Mouse (Mus musculus) small intestine, adult 2 months (tissue): ENCODE data around the gene Tnp2. TPM values are rescaled to one million over a fixed set of nuclear protein-coding genes. Genes with fewer than 3 reads are reported as not detected.
"Not testable (repeated sequence)": the region's sequence is repeated elsewhere in the genome, so short reads cannot be mapped to it uniquely, and the experiment has no call there.

Experiments
- H3K27ac ChIP-seq: fragments of 200-500 bp; 2 replicates; pipeline ENCODE4 v1.5.1; 2012; ENCODE audit warnings: low read depth, low read length, control low read depth, inconsistent platforms; ENCODE audit not compliant: insufficient read depth
- H3K27me3 ChIP-seq: fragments of 200-500 bp; 2 replicates; pipeline ENCODE4 v1.6.1; 2012; ENCODE audit warnings: mild to moderate bottlenecking, moderate library complexity, low read length, inconsistent platforms; ENCODE audit not compliant: control insufficient read depth, insufficient read depth
- H3K36me3 ChIP-seq: fragments of 200-500 bp; 2 replicates; pipeline ENCODE4 v1.6.1; 2012; ENCODE audit warnings: mild to moderate bottlenecking, low read length, control low read depth, inconsistent platforms; ENCODE audit not compliant: control insufficient read depth, insufficient read depth
- H3K4me1 ChIP-seq: fragments of 200-500 bp; 2 replicates; pipeline ENCODE4 v1.6.1; 2012; ENCODE audit warnings: low read length, inconsistent platforms, mixed read lengths; ENCODE audit not compliant: control insufficient read depth, insufficient read depth, insufficient read length
- H3K4me3 ChIP-seq: fragments of 200-500 bp; 2 replicates; pipeline ENCODE4 v1.5.1; 2012; ENCODE audit warnings: low read depth, mild to moderate bottlenecking, control low read depth, inconsistent platforms, low read length, moderate library complexity
- CTCF ChIP-seq: fragments of 200-500 bp; IDR thresholded peaks from 2 replicates; pipeline ENCODE4 v1.5.1; 2012; ENCODE audit warnings: low read depth, mild to moderate bottlenecking, control low read depth, inconsistent platforms, low read length, moderate library complexity, mixed read lengths; ENCODE audit not compliant: insufficient replicate concordance, insufficient read length; ENCODE audit errors: extremely low read depth
- POLR2A ChIP-seq: fragments of 200-500 bp; IDR thresholded peaks from 2 replicates; pipeline ENCODE4 v1.6.1; 2012; ENCODE audit warnings: low read depth, mild to moderate bottlenecking, control low read depth, inconsistent platforms, low read length, moderate library complexity
- WGBS: fragments of 180-500 bp; shearing (Covaris S2); methylation state at CpG from one replicate; pipeline ENCODE4 v1.1.7; 2018; 5-methylcytosine and 5-hydroxymethylcytosine counted together
- polyA plus RNA-seq: library from polyadenylated mRNA; depleted of rRNA; stranded (reverse); fragments of >200 nt; gene quantifications from 2 replicates; pipeline ENCODE4 v1.2.3, GENCODE M21; 2012

Tnp2 gene
- polyA plus RNA-seq, 1 experiment = not detected

GRCm38 (mm10) chr16:10813726-10814125, 25.3 kb upstream of the Tnp2 start:
- TF ChIP-seq POLR2A (no peak), CTCF (no peak)
- Histone ChIP-seq H3K36me3 (no peaks in the 10 kb centered on the region), H3K27ac (no peak overlapping the region), H3K27me3 (no peaks in the 10 kb centered on the region), H3K4me1 (peaks cover 23% of the 10 kb centered on the region), H3K4me3 (no peak overlapping the region)
- WGBS = 75% methylated on average over 4 of the region's 4 CpGs

GRCm38 (mm10) chr16:10812865-10813371, 24.5 kb upstream of the Tnp2 start, which contains the start of gene Gm11172:
TSS of gene Gm11172 (plus strand) at chr16:10812915.
- Histone ChIP-seq H3K4me3 (no peak within 1 kb of the TSS), H3K27me3 (no peaks in the 10 kb centered on the region), H3K27ac (no peak within 1 kb of the TSS), H3K36me3 (no peaks in the 10 kb centered on the region), H3K4me1 (peaks cover 23% of the 10 kb centered on the region)
- 85% methylated on average over 2 of the region's 2 CpGs for WGBS
- TF ChIP-seq CTCF (no peak), POLR2A (no peak)

GRCm38 (mm10) chr16:10810376-10810775, 21.9 kb upstream of the Tnp2 start:
- no peak overlapping the region for H3K4me3 ChIP-seq
- H3K4me1 ChIP-seq = peaks cover 23% of the 10 kb centered on the region
- TF ChIP-seq CTCF (no peak), POLR2A (no peak)
- no peak overlapping the region for H3K27ac ChIP-seq
- no peaks in the 10 kb centered on the region for H3K36me3 ChIP-seq
- WGBS = 94% methylated on average over 1 of the region's 1 CpGs
- no peaks in the 10 kb centered on the region for H3K27me3 ChIP-seq

GRCm38 (mm10) chr16:10805789-10806527, 17.5 kb upstream of the Tnp2 start, which contains the start of gene Prm1:
TSS of gene Prm1 (minus strand) at chr16:10805839.
- no peak for TF ChIP-seq CTCF
- TF ChIP-seq POLR2A = no peak

GRCm38 (mm10) chr16:10802420-10802819, 14.0 kb upstream of the Tnp2 start:
- 28% methylated on average over 3 of the region's 3 CpGs for WGBS
- H3K4me1 ChIP-seq, H3K27me3 ChIP-seq, H3K36me3 ChIP-seq, H3K27ac ChIP-seq, H3K4me3 ChIP-seq: not testable (repeated sequence)

More at GRCm38 (mm10) chr16:10805789-10806527, 17.5 kb upstream of the Tnp2 start, which contains the start of gene Prm1:
- H3K36me3 ChIP-seq = no peaks in the 10 kb centered on the region
- H3K4me1 ChIP-seq = peaks cover 2% of the 10 kb centered on the region; the same call in 1 of the 2 replicates
- H3K4me3 ChIP-seq = no peak within 1 kb of the TSS
- H3K27me3 ChIP-seq = no peaks in the 10 kb centered on the region
- 81% methylated on average over 10 of the region's 10 CpGs for WGBS
- H3K27ac ChIP-seq = no peak within 1 kb of the TSS

- no peaks in the 10 kb centered on the region for H3K4me1 ChIP-seq
- no peak for TF ChIP-seq CTCF
- no peak for TF ChIP-seq POLR2A
- H3K27ac ChIP-seq = no peak within 1 kb of the TSS
- WGBS = 85% methylated on average over 6 of the region's 6 CpGs
- H3K27me3 ChIP-seq = no peaks in the 10 kb centered on the region
- no peaks in the 10 kb centered on the region for H3K36me3 ChIP-seq
- no peak within 1 kb of the TSS for H3K4me3 ChIP-seq
Measured at GRCm38 (mm10) chr16:10796034-10796433, 7.6 kb upstream of the Tnp2 start, which contains the start of gene Prm2. TSS of gene Prm2 (minus strand) at chr16:10796134.

- Histone ChIP-seq H3K27ac (no peak within 1 kb of the TSS), H3K4me1 (peaks cover 12% of the 10 kb centered on the region), H3K27me3 (no peaks in the 10 kb centered on the region), H3K4me3 (no peak within 1 kb of the TSS), H3K36me3 (no peaks in the 10 kb centered on the region)
- TF ChIP-seq CTCF = no peak
- no peak for TF ChIP-seq POLR2A
- WGBS = 85% methylated on average over 9 of the region's 9 CpGs
Measured at GRCm38 (mm10) chr16:10790702-10791101, 2.2 kb upstream of the Tnp2 start, which contains the start of gene Prm3. TSS of gene Prm3 (minus strand) at chr16:10790914.
